Mouse (Mus musculus): ENCODE results near the gene Npl. TPM values are rescaled to one million over a fixed set of nuclear protein-coding genes. Genes with fewer than 3 reads are reported as not detected.
"Not testable (repeated sequence)": the region's sequence is repeated elsewhere in the genome, so short reads cannot be mapped to it uniquely, and the experiment has no call there.

The Npl gene
- polyA plus RNA-seq, 1 experiment from 2014 or later, result 6.3 TPM

- Histone ChIP-seq H3K4me3 (ENCODE audit: low read depth, low read length) (no peak overlapping the region), H3K4me2 (no peak overlapping the region), H3K9ac (ENCODE audit: low read depth, low read length) (no peak overlapping the region), H3K36me3 (ENCODE audit: control insufficient read depth, insufficient read depth, low read length) (no peaks in the 10 kb centered on the region), H3K9me3 (replicated peaks; ENCODE audit: control insufficient read depth, low read length) (no peaks in the 10 kb centered on the region), H3K27ac (ENCODE audit: low read depth, low read length) (no peak overlapping the region), H3K4me1 (ENCODE audit: control insufficient read depth, insufficient read depth, low read length) (peaks cover 12% of the 10 kb centered on the region), H3K27me3 (ENCODE audit: control insufficient read depth, insufficient read depth, low read length) (no peaks in the 10 kb centered on the region)
- 59% methylated on average over 2 of the region's 2 CpGs for WGBS (ENCODE audit: insufficient replicate concordance)
- ATAC-seq (replicated peaks; ENCODE audit: insufficient number of reproducible peaks, low FRiP score, low TSS enrichment), result no peak
These were observed 60.3 kb downstream of the Npl start for GRCm38 (mm10) chr1:153489540-153489939.

- no peak overlapping the region for H3K27ac ChIP-seq (ENCODE audit: low read depth, low read length)
- 53% methylated on average over 7 of the region's 7 CpGs for WGBS (ENCODE audit: insufficient replicate concordance)
- no peaks in the 10 kb centered on the region for H3K27me3 ChIP-seq (ENCODE audit: control insufficient read depth, insufficient read depth, low read length)
- no peak overlapping the region for H3K4me3 ChIP-seq (ENCODE audit: low read depth, low read length)
- H3K4me1 ChIP-seq (ENCODE audit: control insufficient read depth, insufficient read depth, low read length), result peaks cover 12% of the 10 kb centered on the region
- no peak overlapping the region for H3K9ac ChIP-seq (ENCODE audit: low read depth, low read length)
- no peak overlapping the region for H3K4me2 ChIP-seq
- ATAC-seq (replicated peaks; ENCODE audit: insufficient number of reproducible peaks, low FRiP score, low TSS enrichment), result no peak
- H3K36me3 ChIP-seq (ENCODE audit: control insufficient read depth, insufficient read depth, low read length), result no peaks in the 10 kb centered on the region
- no peaks in the 10 kb centered on the region for H3K9me3 ChIP-seq (replicated peaks; ENCODE audit: control insufficient read depth, low read length)
These were observed 60.7 kb downstream of the Npl start for GRCm38 (mm10) chr1:153489132-153489531.

DNA sequence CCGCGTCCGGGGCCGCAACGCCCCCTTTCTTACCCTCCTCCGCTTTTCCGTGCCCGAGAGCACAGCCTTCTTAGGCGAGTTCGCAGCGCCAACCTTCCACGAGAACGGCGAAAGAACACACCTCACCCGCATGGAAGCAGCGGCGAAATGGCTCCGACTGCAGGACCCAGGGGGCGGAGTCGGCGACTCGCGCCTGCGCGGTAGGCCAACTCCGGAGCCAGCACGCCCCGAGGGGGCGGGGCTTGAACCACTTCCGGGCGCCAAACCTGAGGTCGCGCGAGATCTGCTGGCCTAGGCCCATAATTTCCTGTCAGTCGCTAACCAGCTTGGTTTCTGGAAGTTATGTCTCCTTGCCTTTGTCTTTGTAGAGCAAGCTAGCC is 62.4 kb downstream of the Npl start, which contains the start of gene Dhx9:
Gene Dhx9 (minus strand): TSS at position 161 of the 380 bp plus-strand sequence.
- Histone ChIP-seq H3K4me1 (ENCODE audit: control insufficient read depth, insufficient read depth, low read length) (peaks cover 12% of the 10 kb centered on the region), H3K27ac (ENCODE audit: low read depth, low read length) (peak within 1 kb of the TSS; percentile 89), H3K4me2 (peak within 1 kb of the TSS; percentile 68), H3K9me3 (replicated peaks; ENCODE audit: control insufficient read depth, low read length) (no peaks in the 10 kb centered on the region), H3K4me3 (ENCODE audit: low read depth, low read length) (peak within 1 kb of the TSS; percentile 100), H3K36me3 (ENCODE audit: control insufficient read depth, insufficient read depth, low read length) (no peaks in the 10 kb centered on the region), H3K9ac (ENCODE audit: low read depth, low read length) (peak within 1 kb of the TSS; percentile 100), H3K27me3 (ENCODE audit: control insufficient read depth, insufficient read depth, low read length) (no peaks in the 10 kb centered on the region)
- peak; percentile 87 for ATAC-seq (replicated peaks; ENCODE audit: insufficient number of reproducible peaks, low FRiP score, low TSS enrichment)
- WGBS (ENCODE audit: insufficient replicate concordance), result under 1% methylated on average over 35 of the region's 35 CpGs

GRCm38 (mm10) chr1:153486767-153487499 is 62.9 kb downstream of the Npl start:
- Histone ChIP-seq H3K4me3 (ENCODE audit: low read depth, low read length) (peak overlapping the region; percentile 100), H3K27me3 (ENCODE audit: control insufficient read depth, insufficient read depth, low read length) (no peaks in the 10 kb centered on the region), H3K36me3 (ENCODE audit: control insufficient read depth, insufficient read depth, low read length) (no peaks in the 10 kb centered on the region), H3K9ac (ENCODE audit: low read depth, low read length) (peak overlapping the region; percentile 100), H3K9me3 (replicated peaks; ENCODE audit: control insufficient read depth, low read length) (no peaks in the 10 kb centered on the region), H3K4me1 (ENCODE audit: control insufficient read depth, insufficient read depth, low read length) (peaks cover 12% of the 10 kb centered on the region), H3K4me2 (peak overlapping the region; percentile 68), H3K27ac (ENCODE audit: low read depth, low read length) (peak overlapping the region; percentile 89)
- ATAC-seq (replicated peaks; ENCODE audit: insufficient number of reproducible peaks, low FRiP score, low TSS enrichment), result peak; percentile 71
- under 1% methylated on average over 64 of the region's 64 CpGs for WGBS (ENCODE audit: insufficient replicate concordance)

DNA sequence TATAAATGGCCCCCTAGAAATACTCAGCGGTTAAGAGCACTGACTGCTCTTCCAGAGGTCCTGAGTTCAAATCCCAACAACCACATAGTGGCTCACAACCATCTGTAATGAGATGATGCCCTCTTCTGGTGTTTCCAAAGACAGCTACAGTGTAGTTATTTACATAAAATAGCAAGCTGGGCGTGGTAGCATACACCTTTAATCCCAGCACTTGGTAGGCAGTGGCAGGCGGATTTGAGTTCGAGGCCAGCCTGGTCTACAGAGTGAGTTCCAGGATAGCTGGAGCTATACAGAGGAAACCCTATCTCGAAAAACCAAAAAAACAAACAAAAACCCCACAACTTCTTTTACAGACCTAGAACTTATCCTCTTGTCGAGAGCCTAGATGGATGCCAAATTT is 63.7 kb downstream of the Npl start:
- ATAC-seq (replicated peaks; ENCODE audit: insufficient number of reproducible peaks, low FRiP score, low TSS enrichment); H3K36me3 ChIP-seq (ENCODE audit: control insufficient read depth, insufficient read depth, low read length); H3K27me3 ChIP-seq (ENCODE audit: control insufficient read depth, insufficient read depth, low read length); H3K9me3 ChIP-seq (replicated peaks; ENCODE audit: control insufficient read depth, low read length); H3K27ac ChIP-seq (ENCODE audit: low read depth, low read length): not testable (repeated sequence)
- H3K4me2 ChIP-seq, result peak overlapping the region; percentile 68
- H3K9ac ChIP-seq (ENCODE audit: low read depth, low read length), result peak overlapping the region; percentile 100
- H3K4me3 ChIP-seq (ENCODE audit: low read depth, low read length), result peak overlapping the region; percentile 100
- H3K4me1 ChIP-seq (ENCODE audit: control insufficient read depth, insufficient read depth, low read length), result peaks cover 12% of the 10 kb centered on the region
- WGBS (ENCODE audit: insufficient replicate concordance), result 9% methylated on average over 6 of the region's 6 CpGs

DNA sequence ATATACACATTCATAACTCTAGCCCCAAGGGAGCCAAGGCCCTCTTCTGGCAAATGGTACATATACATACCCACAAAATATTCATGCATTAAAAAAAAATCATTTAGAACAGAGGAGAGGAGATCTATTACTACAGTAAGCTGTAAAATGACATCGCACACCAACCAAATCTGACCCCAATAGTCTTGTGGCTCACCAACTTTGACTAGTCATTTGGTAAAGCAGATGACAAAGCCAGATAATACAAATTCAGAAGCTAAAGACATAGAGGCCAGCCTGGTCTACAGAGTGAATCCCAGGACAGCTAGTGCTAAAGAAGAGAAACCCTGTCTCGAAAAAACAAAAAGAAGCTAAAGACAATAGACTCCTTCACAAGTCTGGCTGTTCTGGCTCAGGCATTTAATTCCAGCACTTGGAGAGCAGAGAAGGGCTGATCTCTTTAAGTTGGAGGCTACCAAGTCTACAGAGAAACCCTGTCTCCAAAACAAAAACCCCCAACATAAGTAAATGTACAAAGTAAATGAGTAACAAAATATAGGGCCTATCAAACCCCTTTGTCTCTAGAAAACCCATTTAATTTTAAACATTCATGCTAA is 64.5 kb downstream of the Npl start:
- Histone ChIP-seq H3K4me1 (ENCODE audit: control insufficient read depth, insufficient read depth, low read length) (peaks cover 12% of the 10 kb centered on the region), H3K27me3 (ENCODE audit: control insufficient read depth, insufficient read depth, low read length) (no peaks in the 10 kb centered on the region), H3K4me3 (ENCODE audit: low read depth, low read length) (peak overlapping the region; percentile 24), H3K27ac (ENCODE audit: low read depth, low read length) (no peak overlapping the region), H3K36me3 (ENCODE audit: control insufficient read depth, insufficient read depth, low read length) (peaks cover 11% of the 10 kb centered on the region), H3K9me3 (replicated peaks; ENCODE audit: control insufficient read depth, low read length) (no peaks in the 10 kb centered on the region), H3K9ac (ENCODE audit: low read depth, low read length) (0 out of 2 replicates have a peak overlapping the region, but pooled peaks have one; percentile 12), H3K4me2 (peak overlapping the region; percentile 68)
- 61% methylated on average over 2 of the region's 2 CpGs for WGBS (ENCODE audit: insufficient replicate concordance)
- no peak for ATAC-seq (replicated peaks; ENCODE audit: insufficient number of reproducible peaks, low FRiP score, low TSS enrichment)

DNA sequence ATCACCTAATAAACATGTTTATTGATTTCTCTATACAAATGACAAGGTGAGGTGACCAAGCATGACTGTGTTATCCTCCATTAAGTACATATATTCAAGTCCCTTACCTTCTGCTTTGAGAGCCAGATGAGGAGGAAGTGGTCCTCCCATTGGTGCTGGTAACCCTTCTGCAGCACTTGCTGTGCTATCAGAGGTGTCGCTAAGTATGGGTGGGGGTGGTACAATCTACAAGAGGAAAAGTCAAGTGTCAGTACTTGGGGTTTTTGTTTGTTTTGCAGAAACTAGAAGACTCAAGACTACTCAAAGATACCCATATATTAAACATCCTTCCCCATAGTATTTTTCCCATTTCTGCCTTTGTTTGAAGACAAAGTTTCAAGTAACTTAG is 68.8 kb downstream of the Npl start:
- Histone ChIP-seq H3K27ac (ENCODE audit: low read depth, low read length) (no peak overlapping the region), H3K9me3 (replicated peaks; ENCODE audit: control insufficient read depth, low read length) (no peaks in the 10 kb centered on the region), H3K4me1 (ENCODE audit: control insufficient read depth, insufficient read depth, low read length) (peaks cover 11% of the 10 kb centered on the region), H3K4me2 (no peak overlapping the region), H3K27me3 (ENCODE audit: control insufficient read depth, insufficient read depth, low read length) (no peaks in the 10 kb centered on the region), H3K4me3 (ENCODE audit: low read depth, low read length) (no peak overlapping the region), H3K36me3 (ENCODE audit: control insufficient read depth, insufficient read depth, low read length) (peaks cover 34% of the 10 kb centered on the region), H3K9ac (ENCODE audit: low read depth, low read length) (no peak overlapping the region)
- no peak for ATAC-seq (replicated peaks; ENCODE audit: insufficient number of reproducible peaks, low FRiP score, low TSS enrichment)
- 43% methylated on average over 1 of the region's 1 CpGs for WGBS (ENCODE audit: insufficient replicate concordance)

- H3K9ac ChIP-seq (ENCODE audit: low read depth, low read length), result no peak overlapping the region
- ATAC-seq (replicated peaks; ENCODE audit: insufficient number of reproducible peaks, low FRiP score, low TSS enrichment), result no peak
- no peak overlapping the region for H3K4me2 ChIP-seq
- H3K27me3 ChIP-seq (ENCODE audit: control insufficient read depth, insufficient read depth, low read length), result no peaks in the 10 kb centered on the region
- no peaks in the 10 kb centered on the region for H3K9me3 ChIP-seq (replicated peaks; ENCODE audit: control insufficient read depth, low read length)
- 47% methylated on average over 1 of the region's 1 CpGs for WGBS (ENCODE audit: insufficient replicate concordance)
- H3K36me3 ChIP-seq (ENCODE audit: control insufficient read depth, insufficient read depth, low read length), result peaks cover 34% of the 10 kb centered on the region
- no peak overlapping the region for H3K27ac ChIP-seq (ENCODE audit: low read depth, low read length)
- H3K4me3 ChIP-seq (ENCODE audit: low read depth, low read length), result no peak overlapping the region
- peaks cover 8% of the 10 kb centered on the region for H3K4me1 ChIP-seq (ENCODE audit: control insufficient read depth, insufficient read depth, low read length)
These were observed 69.3 kb downstream of the Npl start for GRCm38 (mm10) chr1:153480386-153481024.

All from heart, embryonic 11.5 days (tissue).